Mouse (Mus musculus) gastrocnemius, postnatal 36 days (tissue): ENCODE measurements around the gene Gm17190. TPM values are rescaled to one million over a fixed set of nuclear protein-coding genes. Genes with fewer than 3 reads are reported as not detected.
"Not testable (repeated sequence)": the region's sequence is repeated elsewhere in the genome, so short reads cannot be mapped to it uniquely, and the experiment has no call there.

Source experiments
- DNase-seq, 2 experiments: peaks; one replicate each; pipeline ENCODE4 v3.0.0; 2022
- intact Hi-C: fragments of 180-260 bp; cut with DNase I; formaldehyde crosslinking; loops from one replicate; pipeline ENCODE4 v1.15.1; 2025
- long read RNA-seq, 2 experiments: library from polyadenylated mRNA; stranded (forward); transcript quantifications; one replicate each; pipeline ENCODE4 v2.0.0; 2021
- total RNA-seq, 2 experiments: library from RNA; stranded (reverse); gene quantifications; 2 replicates each; pipeline ENCODE4 v1.2.3; 2021

Gene Gm17190
- not detected for total RNA-seq
- long read RNA-seq, experiment 1, result 0 reads
- long read RNA-seq, experiment 2, result 0 reads

DNA sequence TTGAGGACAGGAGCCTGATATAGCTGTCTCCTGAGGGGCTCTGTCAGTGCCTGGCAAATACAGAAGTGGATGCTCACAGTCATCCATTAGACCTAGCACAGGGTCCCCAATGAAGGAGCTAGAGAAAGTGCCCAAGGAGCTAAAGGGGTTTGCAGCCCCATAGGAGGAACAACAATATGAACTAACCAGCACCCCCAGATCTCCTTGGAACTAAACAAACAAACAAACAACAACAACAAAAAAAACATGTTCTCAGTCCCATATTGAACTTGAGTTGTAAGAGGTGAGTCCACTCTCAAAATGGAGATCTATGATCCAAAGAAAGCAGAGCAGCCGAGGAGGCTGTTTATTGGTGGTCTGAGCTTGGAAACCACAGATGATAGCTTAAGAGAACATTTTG, at the start of gene Gm17190:
Gene Gm17190 (plus strand): TSS at position 301 of the 400 bp plus-strand sequence.
- intact Hi-C loops, DNase-seq: not testable (repeated sequence)

DNA sequence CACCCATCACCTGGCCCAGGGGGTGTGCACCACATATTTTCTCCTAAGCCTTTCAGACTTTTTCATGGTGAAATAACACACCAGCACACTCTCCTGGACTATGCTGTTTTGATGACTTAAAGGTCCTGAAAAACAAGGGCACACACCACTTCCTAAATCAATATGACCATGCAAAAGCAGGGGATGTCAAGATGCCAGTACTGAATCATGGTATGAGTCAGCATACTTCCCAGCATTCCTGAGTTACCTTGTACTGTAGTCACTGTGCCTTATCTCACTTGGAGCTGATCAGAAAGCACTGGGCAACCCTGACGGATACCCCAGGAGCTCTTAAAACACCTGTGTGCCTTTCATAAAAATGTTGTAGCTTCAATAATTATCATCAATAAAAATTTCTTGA, 42.3 kb upstream of the Gm17190 start:
- intact Hi-C loops, result no loop called here
- DNase-seq, result no peak

DNA sequence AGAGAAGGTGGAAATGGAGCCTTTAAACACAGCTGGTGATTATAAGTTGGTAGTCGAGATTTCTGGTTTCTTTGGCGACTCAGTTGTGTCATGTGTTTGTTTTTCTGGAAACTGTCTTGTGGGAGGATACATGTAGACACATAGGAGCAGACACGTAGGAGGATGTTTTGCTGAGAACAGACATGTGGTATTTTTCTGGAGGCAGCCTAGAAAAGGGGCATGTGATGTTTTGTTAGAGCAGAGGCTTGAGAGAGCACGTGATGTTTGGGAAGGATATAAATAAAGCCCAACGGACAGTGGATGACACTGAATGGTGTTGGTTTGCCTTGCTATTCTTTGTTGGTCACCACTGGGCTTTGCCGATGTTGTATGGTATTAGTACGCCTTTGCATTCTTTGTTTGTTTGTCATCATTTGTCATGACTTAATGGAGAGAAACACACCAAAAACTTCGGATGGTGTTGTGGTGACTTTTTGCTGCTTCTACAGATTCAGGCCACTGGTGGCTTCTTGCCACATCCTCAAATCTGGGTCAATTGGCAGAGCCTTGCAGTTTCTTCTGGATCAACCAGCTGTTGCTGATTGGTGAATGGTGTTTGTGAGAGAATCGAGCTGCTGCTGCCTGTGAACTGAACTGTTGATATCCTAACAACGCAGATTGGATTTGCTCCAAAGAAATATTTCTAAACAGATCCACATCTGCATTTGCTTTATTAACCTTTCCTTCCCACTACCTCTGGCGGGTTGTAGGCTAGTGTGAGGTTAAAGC, 41.4 kb upstream of the Gm17190 start:
- intact Hi-C loops, result no loop called here
- DNase-seq, result no peak

DNA sequence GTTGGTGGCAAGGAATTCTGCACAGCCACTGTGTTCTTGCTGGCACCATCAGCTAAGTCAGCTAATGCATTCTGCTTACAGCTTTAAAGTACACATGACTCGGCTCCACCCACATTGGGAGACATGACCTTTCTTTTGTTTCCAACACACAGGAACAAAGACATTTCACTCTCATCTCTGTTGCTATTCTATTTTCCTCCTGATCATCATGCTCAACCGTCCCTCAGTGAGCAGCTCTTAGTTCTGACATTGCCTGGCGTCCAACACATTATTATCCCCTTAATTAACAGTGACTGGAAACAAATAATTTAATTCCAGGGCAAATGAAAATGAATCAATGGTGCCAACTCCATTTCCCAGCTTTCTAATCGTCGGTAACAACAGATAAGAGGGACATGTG, 36.5 kb upstream of the Gm17190 start:
- DNase-seq, result no peak
- intact Hi-C loops, result no loop called here

DNA sequence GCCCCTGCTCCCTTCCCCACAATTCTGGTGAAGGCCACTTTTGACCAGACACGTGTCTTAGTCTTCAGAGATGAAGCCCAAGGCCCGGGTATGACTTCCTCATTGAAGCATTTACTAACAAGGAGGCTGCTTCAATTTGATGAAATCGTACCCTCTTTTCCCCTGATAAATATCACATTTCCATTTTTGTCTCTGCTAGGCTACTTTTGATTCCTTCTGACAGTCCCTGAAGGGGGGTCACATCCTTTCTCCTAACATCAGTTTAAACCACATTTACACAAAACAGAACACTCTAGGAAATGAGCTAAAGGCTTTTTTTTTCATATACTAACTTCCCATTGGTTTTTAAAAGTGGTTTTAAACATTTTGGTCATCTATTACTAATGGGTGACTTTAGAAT, 29.1 kb upstream of the Gm17190 start:
- no peak for DNase-seq
- intact Hi-C loops, result no loop called here

DNA sequence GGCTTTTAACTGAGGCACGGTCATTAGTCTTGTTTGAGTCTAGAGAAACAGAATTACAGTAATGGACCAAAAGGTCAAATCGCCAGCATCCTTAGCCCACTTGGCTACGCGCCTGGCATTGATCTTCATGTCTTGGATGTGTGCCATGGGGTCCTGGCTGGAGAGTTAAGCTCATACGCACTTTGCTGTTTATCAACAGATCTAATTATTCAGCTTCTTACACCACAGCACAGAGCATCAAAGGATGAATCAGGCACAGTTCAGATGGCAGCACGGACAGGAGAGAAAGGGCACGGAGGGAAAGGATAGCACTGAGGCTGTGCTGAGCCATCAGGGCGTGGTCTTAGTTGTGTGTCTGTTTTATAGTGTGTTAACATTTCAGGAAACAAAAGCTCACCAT, 8.3 kb upstream of the Gm17190 start:
- intact Hi-C loops, result no loop called here
- DNase-seq, result no peak

DNA sequence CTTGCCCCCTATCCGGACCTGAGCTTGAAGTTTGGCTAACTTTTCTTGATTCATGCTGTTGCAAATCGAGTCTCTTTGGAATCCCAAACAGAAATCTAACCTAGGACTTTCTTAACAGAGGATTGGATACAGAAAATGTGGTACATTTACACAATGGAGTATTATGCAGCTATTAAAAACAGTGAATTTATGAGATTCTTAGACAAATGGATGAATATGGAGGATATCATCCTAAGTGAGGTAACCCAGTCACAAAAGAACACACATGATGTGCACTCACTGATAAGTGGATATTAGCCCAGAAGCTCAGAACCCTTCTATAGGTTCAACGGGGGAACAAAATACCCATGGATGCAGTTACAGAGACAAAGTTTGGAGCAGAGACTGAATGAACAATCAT, 578 bp upstream of the Gm17190 start, which contains the start of gene Gm20075:
Gene Gm20075 (minus strand): TSS at position 101 of the 400 bp plus-strand sequence.
- not testable (repeated sequence) for DNase-seq

DNA sequence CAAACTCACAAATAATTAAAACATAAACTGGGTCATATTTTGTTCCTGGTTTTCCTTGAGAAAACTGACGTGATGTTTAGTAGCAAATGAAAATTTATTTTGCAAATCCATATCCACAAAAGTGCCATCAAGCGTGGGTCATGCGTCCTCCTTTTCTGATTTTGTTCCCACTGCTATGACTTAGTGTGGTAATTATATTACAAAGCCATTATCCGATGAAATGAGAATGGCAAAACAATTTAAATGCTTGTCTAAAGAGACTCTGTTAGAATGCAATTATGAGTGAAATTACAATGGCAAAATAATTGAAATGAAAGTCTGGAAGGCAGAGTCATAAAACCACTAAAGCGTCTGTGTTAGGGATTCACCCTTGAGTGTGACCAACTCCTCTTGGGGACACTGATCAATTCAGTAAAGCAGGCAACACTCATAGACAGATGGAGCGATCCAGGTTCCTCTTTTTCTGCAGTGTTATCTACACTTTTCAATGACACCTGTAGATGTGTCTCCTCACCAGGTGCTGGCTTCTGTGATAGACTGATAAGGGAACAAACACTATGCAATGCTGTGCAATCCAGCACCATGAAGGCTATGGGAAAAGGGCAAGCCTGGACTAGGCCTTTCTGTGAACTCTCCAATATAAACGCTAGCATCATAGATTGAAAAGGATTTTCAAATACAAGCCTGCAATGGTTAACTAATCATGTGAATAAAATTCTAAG, 3.9 kb downstream of the Gm17190 start:
- intact Hi-C loops, result no loop called here
- DNase-seq, result no peak

More for the DNA sequence above, 578 bp upstream of the Gm17190 start, which contains the start of gene Gm20075:
- intact Hi-C loops, result not testable (repeated sequence)

DNA sequence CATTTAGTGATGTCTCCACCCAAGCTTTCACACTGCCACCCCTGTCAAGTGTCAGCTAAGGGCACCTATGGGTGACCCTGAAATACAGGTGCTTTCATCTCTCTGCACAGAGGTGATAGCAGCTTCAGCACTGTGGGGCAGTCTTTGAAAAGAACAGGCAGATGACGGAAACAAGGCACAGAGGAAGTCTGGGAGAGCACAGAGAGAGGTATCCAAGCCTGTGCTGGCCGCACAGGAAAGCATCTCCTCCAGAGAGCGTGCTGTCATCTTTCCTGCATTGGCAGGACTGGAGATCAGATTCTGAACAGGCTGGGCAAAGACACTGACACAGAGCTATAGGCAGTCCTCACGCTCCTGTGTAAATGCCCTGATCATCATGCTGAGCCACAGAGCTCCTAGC, 9.1 kb downstream of the Gm17190 start:
- intact Hi-C loops, result no loop called here
- DNase-seq, result no peak

DNA sequence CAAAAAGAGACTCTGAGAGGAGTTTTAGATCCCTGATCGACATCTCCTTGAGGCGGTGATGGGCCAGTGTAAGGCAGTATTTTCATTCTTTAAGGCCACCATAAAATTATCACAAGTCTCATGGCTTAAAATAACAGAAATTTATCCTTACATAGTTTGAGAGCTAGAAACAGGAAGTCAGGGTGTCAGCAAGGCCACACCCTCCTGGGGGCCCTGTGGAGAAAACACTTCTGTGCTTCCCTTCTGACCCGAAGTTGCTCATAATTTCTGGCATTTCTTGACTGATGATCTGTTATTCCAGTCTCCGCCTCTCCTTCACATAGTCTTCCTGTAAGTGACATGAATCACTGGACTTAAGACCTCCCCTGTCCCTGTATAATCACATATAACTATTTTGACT, 24.5 kb downstream of the Gm17190 start:
- DNase-seq, result no peak
- intact Hi-C loops, result no loop called here

DNA sequence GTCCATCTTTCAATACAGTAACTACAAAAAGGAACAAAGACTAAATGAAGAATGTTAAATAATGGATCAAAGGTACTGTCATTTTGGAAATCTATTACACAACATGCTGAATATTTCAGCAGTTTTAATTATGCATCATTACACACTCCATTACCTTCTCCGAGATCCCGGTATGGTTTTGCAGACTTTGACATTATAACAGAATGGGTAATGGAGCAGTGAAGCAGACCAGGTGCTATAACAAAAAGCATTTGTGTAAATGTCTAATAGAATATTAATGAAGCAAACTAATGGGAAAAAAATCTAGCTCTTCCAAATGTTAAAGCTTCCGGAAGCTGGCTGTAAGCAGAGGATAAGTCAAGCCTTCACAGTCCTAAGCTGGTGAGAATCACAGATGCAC, 28.9 kb downstream of the Gm17190 start:
- intact Hi-C loops, result no loop called here
- DNase-seq, result no peak

DNA sequence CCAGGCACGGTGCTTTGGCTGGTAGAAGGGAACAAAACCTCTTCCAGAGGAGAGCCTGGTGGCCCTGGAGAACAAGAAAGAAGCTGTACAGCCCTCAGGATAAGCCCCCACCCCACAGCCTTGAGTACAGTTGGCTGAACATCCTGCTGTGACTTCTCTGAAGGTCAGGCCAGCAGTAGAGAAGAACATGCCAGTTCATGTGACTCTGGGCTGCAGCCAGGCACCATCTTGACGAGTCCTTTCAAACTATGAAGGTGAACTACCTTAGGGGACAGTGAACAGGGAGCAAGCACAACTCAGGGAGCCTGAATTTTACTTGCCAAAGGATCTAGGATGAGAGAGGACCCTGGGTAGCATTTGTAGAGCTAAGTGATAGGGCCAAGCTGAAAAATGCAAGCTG, 30.9 kb downstream of the Gm17190 start:
- no peak for DNase-seq
- intact Hi-C loops, result no loop called here

DNA sequence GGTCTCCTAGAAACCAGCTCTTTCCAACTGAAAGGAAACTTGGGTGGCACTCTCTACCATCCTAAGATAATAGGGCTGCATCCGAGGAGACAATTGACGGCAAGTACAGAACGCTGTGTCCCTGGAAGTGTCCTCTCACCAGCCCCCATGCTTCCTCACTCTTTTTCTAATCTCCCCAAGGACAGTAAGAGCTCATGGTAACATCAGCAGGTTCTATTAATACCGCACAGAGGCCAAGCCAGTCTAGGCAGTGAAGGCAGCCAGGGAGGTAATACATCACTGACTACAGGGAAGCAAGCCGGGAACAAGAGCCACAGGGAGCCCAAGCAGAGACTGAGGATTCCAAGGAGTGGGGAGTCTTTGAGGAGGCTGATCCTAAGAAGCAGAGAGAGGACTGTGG, 43.2 kb downstream of the Gm17190 start:
- intact Hi-C loops, result no loop called here
- no peak for DNase-seq

DNA sequence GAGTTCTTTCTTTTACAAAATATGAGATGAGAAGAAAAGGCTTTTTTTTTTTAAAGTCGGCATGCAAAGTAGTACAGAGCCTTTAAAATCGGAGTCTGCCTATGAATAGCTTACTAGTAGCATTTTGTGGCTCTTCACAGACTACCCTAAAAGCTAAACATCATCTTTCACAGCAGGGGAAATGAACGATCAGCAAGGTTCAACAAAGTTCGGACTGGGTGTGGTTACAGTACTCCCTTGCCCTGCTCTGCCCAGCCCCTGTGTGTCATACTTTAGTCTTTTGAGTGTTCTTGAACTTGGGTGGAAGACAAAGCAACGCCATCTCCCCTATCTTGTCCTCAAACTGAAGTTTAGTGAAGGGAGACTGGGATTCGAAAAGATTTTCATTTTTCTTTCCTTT, 44.8 kb downstream of the Gm17190 start:
- intact Hi-C loops, result no loop called here
- DNase-seq, result no peak

DNA sequence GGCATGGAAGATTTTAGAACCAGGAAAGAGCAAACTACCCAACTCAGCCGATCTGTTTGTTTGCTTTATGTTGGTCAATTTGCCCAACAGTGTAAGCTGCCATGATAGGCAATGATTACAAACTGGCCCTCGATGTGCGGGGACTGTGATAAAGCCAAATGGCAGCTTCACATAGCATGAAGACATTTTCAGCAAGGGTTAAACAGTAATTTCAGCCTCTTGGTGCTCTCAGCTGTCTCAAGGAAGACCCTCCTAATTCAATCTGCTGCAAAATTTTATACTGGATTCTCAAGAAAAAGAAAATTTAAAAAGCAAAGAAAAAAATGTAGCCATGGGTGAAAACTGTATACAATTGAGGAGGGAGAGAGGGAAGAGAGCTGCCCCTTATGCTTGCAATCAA, 47.2 kb downstream of the Gm17190 start:
- intact Hi-C loops, result no loop called here
- no peak for DNase-seq

DNA sequence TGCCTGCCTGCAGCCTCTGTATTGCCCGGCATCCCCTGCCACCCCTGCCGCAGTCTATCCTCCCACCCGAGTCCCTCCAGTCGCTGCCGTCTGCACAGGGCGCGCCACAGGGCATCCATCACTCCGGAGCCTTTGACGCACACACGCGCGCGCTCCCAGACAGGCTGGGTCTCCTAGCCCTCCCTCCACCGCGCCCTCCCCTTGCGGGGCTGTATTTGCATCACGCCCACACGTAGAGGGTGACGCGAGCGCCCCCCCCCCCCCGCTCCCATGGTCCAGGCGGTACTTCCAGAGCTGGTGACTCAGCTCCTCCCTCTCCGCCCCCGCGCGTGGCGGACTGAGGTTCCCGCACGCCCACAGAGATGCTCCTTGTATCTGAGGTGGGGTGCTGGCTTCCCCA, 49.2 kb downstream of the Gm17190 start:
- no peak for DNase-seq

DNA sequence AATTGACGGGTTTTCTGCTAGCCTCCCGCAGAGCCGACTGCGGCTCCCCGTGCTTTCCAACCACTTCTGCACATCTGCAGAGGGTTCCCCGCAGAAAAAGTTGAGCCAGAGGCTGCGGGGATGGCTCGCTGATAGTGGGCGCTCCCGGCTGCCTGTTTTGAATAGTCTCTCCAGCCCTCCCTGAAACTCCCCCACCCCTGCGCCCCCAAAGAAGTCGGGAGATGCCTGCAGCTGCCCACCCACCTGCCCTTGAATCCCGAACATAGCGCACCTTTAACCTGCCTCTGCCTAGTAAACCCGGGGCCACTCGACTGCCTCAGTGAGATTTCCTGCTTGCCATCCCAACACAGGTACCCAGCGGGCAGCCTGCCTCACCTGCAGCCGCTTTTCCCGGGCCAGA, 50.1 kb downstream of the Gm17190 start:
- no peak for DNase-seq
- intact Hi-C loops, result no loop called here

More for the DNA sequence above, 49.2 kb downstream of the Gm17190 start:
- intact Hi-C loops, result no loop called here

DNA sequence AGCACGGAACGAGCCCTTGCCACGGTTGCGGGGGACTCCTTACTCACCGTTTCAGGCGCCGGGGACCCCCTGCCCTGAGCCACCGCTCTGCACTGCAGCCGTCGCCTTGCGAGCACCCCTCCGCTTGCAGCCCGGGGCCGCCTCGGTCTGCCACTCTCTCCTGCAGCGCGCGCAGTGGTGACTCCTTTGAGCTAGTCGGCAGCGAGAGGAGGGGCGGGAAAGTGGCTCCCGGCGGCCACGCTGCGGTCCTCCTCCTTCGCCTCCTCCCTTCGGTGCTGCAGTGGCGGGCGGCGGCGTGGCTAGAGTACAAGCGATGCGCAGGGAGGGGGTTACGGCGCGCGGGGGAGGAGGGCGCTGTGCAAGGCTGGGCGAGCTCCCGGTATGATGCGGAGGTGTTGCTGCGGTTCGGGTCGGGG, 50.6 kb downstream of the Gm17190 start, which contains the start of gene Sv2c:
Gene Sv2c (minus strand): TSS at position 177 of the 416 bp plus-strand sequence.
- DNase-seq, result no peak
- intact Hi-C loops, result no loop called here
